Mouse (Mus musculus): ENCODE measurements around the gene Gm10912.
"Not testable (repeated sequence)": the region's sequence is repeated elsewhere in the genome, so short reads cannot be mapped to it uniquely, and the experiment has no call there.

Gm10912 gene
- long read RNA-seq, experiment 1 = 0 reads
- long read RNA-seq, experiment 2 = 0 reads

GRCm38 (mm10) chr2:104065526-104065925, at the start of gene Gm10912:
Gene Gm10912 (plus strand): TSS chr2:104065826.
- intact Hi-C loops (cut with DNase I) = not testable (repeated sequence)

- intact Hi-C loops (cut with DNase I) = no loop called here
Observed at GRCm38 (mm10) chr2:104023096-104023495, 42.5 kb upstream of the Gm10912 start.

GRCm38 (mm10) chr2:104024656-104025055, 41.0 kb upstream of the Gm10912 start:
- intact Hi-C loops (cut with DNase I) = no loop called here

- intact Hi-C loops (cut with DNase I) = no loop called here
Observed at GRCm38 (mm10) chr2:104027458-104028138, 38.0 kb upstream of the Gm10912 start, which contains the start of gene Fbxo3. Gene Fbxo3 (plus strand): TSS chr2:104027721.

- intact Hi-C loops (cut with DNase I) = no loop called here
Observed at GRCm38 (mm10) chr2:104028139-104028723, 37.4 kb upstream of the Gm10912 start, which contains the start of gene 4931422A03Rik. Gene 4931422A03Rik (minus strand): TSS chr2:104028361.

- intact Hi-C loops (cut with DNase I) = no loop called here
Observed at GRCm38 (mm10) chr2:104029074-104029473, 36.6 kb upstream of the Gm10912 start.

- intact Hi-C loops (cut with DNase I) = loop anchor here (10.0 kb wide), 1 partner anchor 394 kb away; no protein-coding TSS in a partner anchor
Observed at GRCm38 (mm10) chr2:104030381-104030780, 35.2 kb upstream of the Gm10912 start.

GRCm38 (mm10) chr2:104032056-104032455, 33.6 kb upstream of the Gm10912 start:
- intact Hi-C loops (cut with DNase I) = loop anchor here (10.0 kb wide), 1 partner anchor 393 kb away; no protein-coding TSS in a partner anchor

- intact Hi-C loops (cut with DNase I) = loop anchor here (2.0 to 10.0 kb wide), 2 partner anchors 98 to 390 kb away; no protein-coding TSS in a partner anchor
Observed at GRCm38 (mm10) chr2:104034832-104035472, 30.7 kb upstream of the Gm10912 start.

- intact Hi-C loops (cut with DNase I) = loop anchor here (2.0 to 10.0 kb wide), 2 partner anchors 97 to 389 kb away; no protein-coding TSS in a partner anchor
Observed at GRCm38 (mm10) chr2:104035595-104035994, 30.0 kb upstream of the Gm10912 start.

GRCm38 (mm10) chr2:104036316-104036715, 29.3 kb upstream of the Gm10912 start:
- intact Hi-C loops (cut with DNase I) = loop anchor here (10.0 kb wide), 1 partner anchor 388 kb away; no protein-coding TSS in a partner anchor

GRCm38 (mm10) chr2:104038236-104038635, 27.4 kb upstream of the Gm10912 start:
- intact Hi-C loops (cut with DNase I) = loop anchor here (10.0 kb wide), 1 partner anchor 387 kb away; no protein-coding TSS in a partner anchor

GRCm38 (mm10) chr2:104041632-104042031, 24.0 kb upstream of the Gm10912 start:
- intact Hi-C loops (cut with DNase I) = no loop called here

GRCm38 (mm10) chr2:104042766-104043165, 22.9 kb upstream of the Gm10912 start:
- intact Hi-C loops (cut with DNase I) = no loop called here

- intact Hi-C loops (cut with DNase I) = loop anchor here (1.0 kb wide), 1 partner anchor 78 kb away; the partner anchor contains the start of gene A930018P22Rik
Observed at GRCm38 (mm10) chr2:104043624-104044478, 21.8 kb upstream of the Gm10912 start.

GRCm38 (mm10) chr2:104044479-104045080, 21.0 kb upstream of the Gm10912 start:
- intact Hi-C loops (cut with DNase I) = loop anchor here (1.0 kb wide), 1 partner anchor 78 kb away; the partner anchor contains the start of gene A930018P22Rik

- intact Hi-C loops (cut with DNase I) = loop anchor here (10.0 kb wide), 1 partner anchor 376 kb away; no protein-coding TSS in a partner anchor
Observed at GRCm38 (mm10) chr2:104058381-104058780, 7.2 kb upstream of the Gm10912 start.

GRCm38 (mm10) chr2:104058954-104059353, 6.7 kb upstream of the Gm10912 start:
- intact Hi-C loops (cut with DNase I) = loop anchor here (10.0 kb wide), 1 partner anchor 376 kb away; no protein-coding TSS in a partner anchor

GRCm38 (mm10) chr2:104059786-104060185, 5.8 kb upstream of the Gm10912 start:
- intact Hi-C loops (cut with DNase I) = loop anchor here (10.0 kb wide), 1 partner anchor 375 kb away; no protein-coding TSS in a partner anchor

GRCm38 (mm10) chr2:104060996-104061395, 4.6 kb upstream of the Gm10912 start:
- intact Hi-C loops (cut with DNase I) = no loop called here
